Mouse (Mus musculus): Measurements from ENCODE around the gene Slc25a44.

DNA sequence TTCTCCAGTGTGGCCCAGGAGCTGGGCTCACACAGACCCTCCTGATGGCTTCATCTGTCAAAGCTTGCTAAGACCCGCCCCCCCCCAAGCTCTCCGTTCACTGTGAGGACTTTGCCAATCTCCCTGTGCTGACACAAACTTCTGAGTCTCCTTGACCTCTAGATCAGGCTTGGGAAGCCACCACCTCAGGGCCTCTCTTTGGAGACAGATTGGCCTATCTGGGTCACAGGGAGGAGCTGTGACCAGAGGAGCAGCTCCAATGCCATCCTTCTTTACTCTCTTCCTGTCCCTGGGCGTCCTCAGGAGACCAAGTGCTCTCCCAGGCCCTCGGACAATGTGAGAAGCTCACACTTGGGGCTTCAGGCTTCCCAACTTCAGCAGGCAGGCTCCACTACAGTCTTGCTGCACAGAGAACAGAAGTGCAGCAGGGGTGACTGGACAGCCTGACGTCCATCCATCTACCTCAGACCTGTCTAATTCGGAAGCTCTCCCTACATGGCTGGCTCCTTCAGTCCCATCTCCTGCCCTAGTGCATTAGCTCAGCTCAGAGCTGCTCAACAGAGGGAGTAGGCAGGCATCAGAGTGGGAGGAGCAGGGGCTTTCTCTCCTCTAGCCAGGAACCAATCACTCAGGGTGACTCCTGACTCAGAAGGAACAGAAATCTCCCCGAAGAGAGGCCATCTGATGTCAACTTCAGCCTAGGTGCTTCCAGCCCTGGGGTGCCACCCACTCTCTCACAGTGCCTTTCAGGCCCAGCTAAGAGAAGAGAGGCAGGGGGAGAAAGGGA lies 32.0 kb upstream of the Slc25a44 start:
- TF ChIP-seq ZC3H11A (IDR thresholded peaks at IDR 0.05; ENCODE audit: borderline replicate concordance, low read depth, low read length): no peak
- TF ChIP-seq MAFK (IDR thresholded peaks at IDR 0.05; ENCODE audit: insufficient read depth, low read depth, low read length): no peak
- no peak for TF ChIP-seq HCFC1 (IDR thresholded peaks at IDR 0.05; ENCODE audit: borderline replicate concordance, insufficient read depth, low read length)
- TF ChIP-seq CHD2 (IDR thresholded peaks at IDR 0.05; ENCODE audit: low read depth, low read length): no peak
- TF ChIP-seq ZNF384 (IDR thresholded peaks at IDR 0.05; ENCODE audit: low read depth, low read length): no peak

Data from ES-E14 (cell line).